In genomic region chr1:183699284-183699683, GRCm38 (mm10) we compare ENCODE assay signal across 8 mouse cellular contexts.
DNase-seq lines count a peak whose midpoint lies in the region; ATAC-seq and TF ChIP-seq lines count a peak whose summit lies in the region.

No protein-coding gene starts in this region.

- ATAC-seq in Patski, result no peak
- ATAC-seq in megakaryocyte, adult 5-6 weeks (ENCODE audit: poor library complexity, severe bottlenecking), result peak; percentile 40; the same call in 1 of the 2 replicates
- ATAC-seq in erythroblast, adult 5-6 weeks (replicated peaks; ENCODE audit: low FRiP score, poor library complexity, severe bottlenecking), result no peak

- TF ChIP-seq CTCF in Patski (IDR thresholded peaks at IDR 0.05), result peak; percentile 45

- CTCF ChIA-PET in Patski (lab: Charles Lee), result interaction anchor here (0.7 to 0.8 kb wide), 2 partner anchors 9 to 38 kb away, joined by 3 read pairs; no protein-coding TSS in a partner anchor

- in situ Hi-C loops in Patski (cut with MboI; ENCODE audit: low pct_unique_long_range_greater_than_20kb), result no loop called here

- POLR2A ChIA-PET in Patski (lab: Charles Lee), result no interaction called here

- H3K27me3 ChIP-seq in Patski, result no peaks in the 10 kb centered on the region

- DNase-seq in layer of hippocampus, postnatal 10 days (ENCODE audit: low spot score in 2 of 2), result peak; percentile 6 to 13
- no peak for DNase-seq in layer of hippocampus, adult 9-11 months
- DNase-seq in Patski (ENCODE audit: low read depth, low spot score), result no peak
- DNase-seq in c-Kit-positive CD71-positive TER-119-positive erythroid progenitor cells, embryonic 14.5 days (ENCODE audit: low spot score), result peak; percentile 2
- no peak for DNase-seq in urinary bladder, postnatal 14 days (ENCODE audit: low spot score)
- no peak for DNase-seq in frontal cortex, postnatal 10 days (ENCODE audit: low spot score in 2 of 2)

Comparison
In these comparisons a context has a peak if more than half of its experiments do, and no peak if none do; other contexts are left out.
1. DNase-seq: peak in layer of hippocampus, postnatal 10 days (2 of 2) and c-Kit-positive CD71-positive TER-119-positive erythroid progenitor cells, embryonic 14.5 days (single experiment); none in layer of hippocampus, adult 9-11 months (single experiment), Patski (single experiment), urinary bladder, postnatal 14 days (single experiment) and frontal cortex, postnatal 10 days (0 of 2).